Mouse (Mus musculus): ENCODE measurements around the gene Flg.

- TF ChIP-seq CTCF (IDR thresholded peaks at IDR 0.05; ENCODE audit: borderline replicate concordance, extremely low read depth, insufficient read depth, insufficient read length), result peak; percentile 10; the same call in 1 of the 2 replicates
- no peak for TF ChIP-seq POLR2A (IDR thresholded peaks at IDR 0.05; ENCODE audit: borderline replicate concordance, extremely low read depth, insufficient read depth, insufficient read length, poor library complexity, severe bottlenecking)
These were observed 32.8 kb downstream of the Flg start for GRCm38 (mm10) chr3:93306142-93306541.

Measured in brain, embryonic 14.5 days (tissue).